Mouse (Mus musculus) heart, embryonic 13.5 days (tissue): ENCODE data around the gene Prss30. TPM values are rescaled to one million over a fixed set of nuclear protein-coding genes. Genes with fewer than 3 reads are reported as not detected.
"Not testable (repeated sequence)": the region's sequence is repeated elsewhere in the genome, so short reads cannot be mapped to it uniquely, and the experiment has no call there.

Experiments
- ATAC-seq: fragments of 200-750 bp; cut with Nextera tagmentation; 2 replicates; pipeline ENCODE4 v1.8.0; 2017; ENCODE audit warnings: moderate TSS enrichment; ENCODE audit not compliant: insufficient number of reproducible peaks, low FRiP score, low TSS enrichment; ENCODE audit errors: extremely low read depth
- H3K27ac ChIP-seq: fragments of 300-500 bp; sonication (generic); replicated peaks from 2 replicates; pipeline ENCODE4 v1.5.1; 2015; ENCODE audit warnings: moderate library complexity, mild to moderate bottlenecking, inconsistent platforms
- H3K27me3 ChIP-seq: fragments of 300-500 bp; sonication (generic); replicated peaks from 2 replicates; pipeline ENCODE4 v1.6.1; 2015; ENCODE audit warnings: mild to moderate bottlenecking, inconsistent platforms
- H3K36me3 ChIP-seq: fragments of 300-500 bp; sonication (generic); 2 replicates; pipeline ENCODE4 v1.6.1; 2015; ENCODE audit warnings: mild to moderate bottlenecking, inconsistent platforms
- H3K4me1 ChIP-seq: fragments of 300-500 bp; sonication (generic); 2 replicates; pipeline ENCODE4 v1.6.1; 2015; ENCODE audit warnings: inconsistent platforms
- H3K4me2 ChIP-seq: fragments of 300-500 bp; sonication (generic); 2 replicates; pipeline ENCODE4 v1.6.1; 2015; ENCODE audit warnings: inconsistent platforms, mild to moderate bottlenecking, moderate library complexity
- H3K4me3 ChIP-seq: fragments of 300-500 bp; sonication (generic); 2 replicates; pipeline ENCODE4 v1.5.1; 2015; ENCODE audit warnings: moderate library complexity, mild to moderate bottlenecking, inconsistent platforms
- H3K9ac ChIP-seq: fragments of 300-500 bp; sonication (generic); 2 replicates; pipeline ENCODE4 v1.6.1; 2015; ENCODE audit warnings: inconsistent platforms, mild to moderate bottlenecking, moderate library complexity
- H3K9me3 ChIP-seq: fragments of 300-500 bp; sonication (generic); 2 replicates; pipeline ENCODE4 v1.6.1; 2016; ENCODE audit warnings: inconsistent platforms
- WGBS: fragments of 180-500 bp; shearing (Covaris S2); methylation state at CpG from one replicate; pipeline ENCODE4 v1.1.7; 2015; ENCODE audit warnings: mixed read lengths; 5-methylcytosine and 5-hydroxymethylcytosine counted together
- microRNA-seq: library from miRNA; unstranded; fragments of <30 nt; microRNA quantifications from one replicate; pipeline ENCODE4, GENCODE M21; 2016
- polyA plus RNA-seq: library from polyadenylated mRNA; unstranded; fragments of >200 nt; fragmentation: Nextera tagmentation; extraction: Ambion mirVana; gene quantifications from 2 replicates; pipeline ENCODE4 v1.2.1, GENCODE M21; 2015

The Prss30 gene
- polyA plus RNA-seq, 1 experiment from 2014 or later: not detected

GRCm38 (mm10) chr17:23950828-23951227, 29.5 kb downstream of the Prss30 start:
- not testable (repeated sequence) for H3K9ac ChIP-seq, H3K4me2 ChIP-seq, H3K27ac ChIP-seq, H3K4me3 ChIP-seq, H3K4me1 ChIP-seq, H3K36me3 ChIP-seq, H3K9me3 ChIP-seq, H3K27me3 ChIP-seq, ATAC-seq
- WGBS: 68% methylated on average over 4 of the region's 4 CpGs

- no peak for ATAC-seq
- H3K36me3 ChIP-seq: no peaks in the 10 kb centered on the region
- WGBS: 57% methylated on average over 2 of the region's 2 CpGs
These were observed 31.3 kb downstream of the Prss30 start for GRCm38 (mm10) chr17:23949068-23949467.

GRCm38 (mm10) chr17:23947486-23947885, 32.9 kb downstream of the Prss30 start:
- not testable (repeated sequence) for H3K27me3 ChIP-seq, H3K4me2 ChIP-seq, H3K9me3 ChIP-seq, H3K4me1 ChIP-seq, H3K4me3 ChIP-seq, H3K36me3 ChIP-seq, H3K27ac ChIP-seq, H3K9ac ChIP-seq, ATAC-seq
- 69% methylated on average over 4 of the region's 4 CpGs for WGBS

More at GRCm38 (mm10) chr17:23949068-23949467, 31.3 kb downstream of the Prss30 start:
- Histone ChIP-seq H3K4me1 (no peaks in the 10 kb centered on the region), H3K4me3 (no peak overlapping the region), H3K27me3 (0 out of 2 replicates have a peak, but pooled peaks cover under 1% of the 10 kb centered on the region), H3K27ac (no peak overlapping the region), H3K9ac (no peak overlapping the region), H3K9me3 (no peaks in the 10 kb centered on the region), H3K4me2 (no peak overlapping the region)

- no peak for ATAC-seq
- Histone ChIP-seq H3K36me3 (no peaks in the 10 kb centered on the region), H3K4me3 (no peak within 1 kb of the TSS), H3K9me3 (no peaks in the 10 kb centered on the region), H3K4me2 (no peak within 1 kb of the TSS), H3K27ac (no peak within 1 kb of the TSS), H3K27me3 (peaks cover 13% of the 10 kb centered on the region), H3K9ac (no peak within 1 kb of the TSS), H3K4me1 (no peaks in the 10 kb centered on the region)
These were observed 39.0 kb downstream of the Prss30 start, which contains the start of gene Sbp for GRCm38 (mm10) chr17:23941372-23941771. Gene Sbp (plus strand): TSS chr17:23941672.

- Histone ChIP-seq H3K4me1 (no peaks in the 10 kb centered on the region), H3K9ac (no peak overlapping the region), H3K4me2 (no peak overlapping the region), H3K27ac (no peak overlapping the region), H3K36me3 (no peaks in the 10 kb centered on the region), H3K27me3 (no peaks in the 10 kb centered on the region), H3K4me3 (no peak overlapping the region), H3K9me3 (peaks cover 7% of the 10 kb centered on the region; the same call in 1 of the 2 replicates)
- ATAC-seq: no peak
- 58% methylated on average over 5 of the region's 5 CpGs for WGBS
These were observed 49.2 kb downstream of the Prss30 start for GRCm38 (mm10) chr17:23931157-23931556.

- no peaks in the 10 kb centered on the region for H3K36me3 ChIP-seq
- no peaks in the 10 kb centered on the region for H3K9me3 ChIP-seq
- under 1% methylated on average over 14 of the region's 14 CpGs for WGBS
- H3K4me2 ChIP-seq: peak overlapping the region; percentile 88
- H3K4me3 ChIP-seq: peak overlapping the region; percentile 65
- peak overlapping the region; percentile 98 for H3K27ac ChIP-seq
- peaks cover 12% of the 10 kb centered on the region for H3K4me1 ChIP-seq
- peak overlapping the region; percentile 84 for H3K9ac ChIP-seq
- H3K27me3 ChIP-seq: no peaks in the 10 kb centered on the region
- peak; percentile 66 for ATAC-seq
These were observed 55.3 kb downstream of the Prss30 start for GRCm38 (mm10) chr17:23925090-23925493.

GRCm38 (mm10) chr17:23924531-23925007, 55.8 kb downstream of the Prss30 start:
- peak; percentile 88 for ATAC-seq
- WGBS: under 1% methylated on average over 29 of the region's 29 CpGs
- peak overlapping the region; percentile 84 for H3K9ac ChIP-seq
- H3K27me3 ChIP-seq: no peaks in the 10 kb centered on the region
- peak overlapping the region; percentile 65 for H3K4me3 ChIP-seq
- peak overlapping the region; percentile 88 for H3K4me2 ChIP-seq
- peak overlapping the region; percentile 98 for H3K27ac ChIP-seq
- H3K36me3 ChIP-seq: no peaks in the 10 kb centered on the region
- peaks cover 12% of the 10 kb centered on the region for H3K4me1 ChIP-seq
- H3K9me3 ChIP-seq: no peaks in the 10 kb centered on the region

Small RNAs within 50 kb of the gene (microRNA-seq; reads per million reads assigned to microRNA genes)
- gene Gm27700: not detected

Other genes starting within 250 kb of the Prss30 start
- gene Paqr4, start 239.7 kb downstream of the Prss30 start, polyA plus RNA-seq: 12.3 and 12.6 TPM in 2 replicates
- 0.09 and 0.32 TPM in 2 replicates for gene Kremen2, start 234.7 kb downstream of the Prss30 start, polyA plus RNA-seq
- 52.1 and 54.1 TPM in 2 replicates for gene Flywch1, start 209.0 kb downstream of the Prss30 start, polyA plus RNA-seq
- gene Flywch2, start 194.5 kb downstream of the Prss30 start, polyA plus RNA-seq: 5.8 and 7.4 TPM in 2 replicates
- 319 and 327 TPM in 2 replicates for gene Srrm2, start 190.0 kb downstream of the Prss30 start, polyA plus RNA-seq
- gene Elob, start 151.4 kb downstream of the Prss30 start, polyA plus RNA-seq: 875 and 1,018 TPM in 2 replicates
- gene Prss33, start 144.5 kb downstream of the Prss30 start, polyA plus RNA-seq: not detected in 2 replicates
- gene Prss32, start 136.7 kb downstream of the Prss30 start, polyA plus RNA-seq: 0.15 TPM in 1 of 2 replicates, not detected in the other
- 0.20 and 0.29 TPM in 2 replicates for gene Prss41, start 136.4 kb downstream of the Prss30 start, polyA plus RNA-seq
- not detected in 2 replicates for gene Prss21, start 112.5 kb downstream of the Prss30 start, polyA plus RNA-seq
- gene Dcpp1, start 99.7 kb downstream of the Prss30 start, polyA plus RNA-seq: 0.32 TPM in 1 of 2 replicates, not detected in the other
- not detected in 2 replicates for gene Dcpp2, start 99.7 kb downstream of the Prss30 start, polyA plus RNA-seq
- not detected in 2 replicates for gene Dcpp3, start 63.1 kb downstream of the Prss30 start, polyA plus RNA-seq
- not detected in 2 replicates for gene Sbp, start 38.9 kb downstream of the Prss30 start, polyA plus RNA-seq
- gene Sbpl, start 25.3 kb downstream of the Prss30 start, polyA plus RNA-seq: not detected in 2 replicates
- gene Prss22, start 17.5 kb upstream of the Prss30 start, polyA plus RNA-seq: 0.15 TPM in 1 of 2 replicates, not detected in the other
- gene Prss27, start 57.6 kb upstream of the Prss30 start, polyA plus RNA-seq: 0.34 and 0.35 TPM in 2 replicates
- gene Kctd5, start 92.9 kb upstream of the Prss30 start, polyA plus RNA-seq: 39.9 and 40.8 TPM in 2 replicates
- 30.7 and 35.1 TPM in 2 replicates for gene Pdpk1, start 170.4 kb upstream of the Prss30 start, polyA plus RNA-seq
- 27.0 and 31.2 TPM in 2 replicates for gene Amdhd2, start 183.2 kb upstream of the Prss30 start, polyA plus RNA-seq
- gene Atp6v0c, start 189.1 kb upstream of the Prss30 start, polyA plus RNA-seq: 544 and 567 TPM in 2 replicates
- 4.2 and 5.2 TPM in 2 replicates for gene Tbc1d24, start 225.0 kb upstream of the Prss30 start, polyA plus RNA-seq
- gene Ntn3, start 229.0 kb upstream of the Prss30 start, polyA plus RNA-seq: 1.9 and 2.0 TPM in 2 replicates
- gene Tedc2, start 240.3 kb upstream of the Prss30 start, polyA plus RNA-seq: 6.2 and 7.0 TPM in 2 replicates